39 mouse cellular contexts compared by ENCODE assay signal in the genomic region with DNA sequence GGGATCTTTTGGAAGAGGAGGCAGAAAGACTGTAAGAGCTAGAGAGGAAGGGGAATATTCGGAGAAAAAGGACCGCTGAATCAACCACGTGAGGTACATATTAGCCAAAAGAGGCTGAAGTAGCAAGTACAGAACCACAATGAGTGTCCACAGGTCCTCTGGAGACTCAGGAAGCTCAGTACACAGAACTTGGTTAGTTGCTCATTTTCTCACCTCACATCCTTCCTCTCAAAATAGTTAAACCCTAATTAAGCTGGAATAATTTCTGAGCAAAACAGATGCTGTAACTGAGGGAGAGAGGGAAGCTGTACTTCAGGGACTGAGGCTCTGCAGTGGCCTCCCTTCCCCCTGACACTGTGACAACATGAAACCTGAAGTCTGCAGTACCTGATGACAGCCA. TPM values are rescaled to one million over a fixed set of nuclear protein-coding genes. Genes with fewer than 3 reads are reported as not detected.
"Had no signal": no experiment of that assay in that cellular context is flagged by ENCODE, and none has a peak within 500 bp of the region (broad histone marks: within the 10 kb centered on the region; RNA-seq: fewer than 3 reads in every experiment).

A gene (plus strand): TSS at position 301 of the 400 bp plus-strand sequence.

- DNase-seq: left cerebral cortex, postnatal 4 days; liver; liver, embryonic 13.5 days; liver, postnatal 0 days; lung, adult 18-20 months; lung, adult 2 months; lung, embryonic 14.5 days; lung, postnatal 10 days; lung, postnatal 14 days; lung, postnatal 36 days; lung, postnatal 4 days; midbrain, embryonic 14.5 days had no signal

- H3K27me3 ChIP-seq: limb, embryonic 12.5 days; limb, embryonic 13.5 days; limb, embryonic 15.5 days; liver, embryonic 12.5 days; liver, embryonic 13.5 days; liver, embryonic 15.5 days; lung, embryonic 15.5 days; megakaryocyte, embryonic 14.5 days; midbrain, embryonic 12.5 days; midbrain, embryonic 13.5 days; midbrain, embryonic 15.5 days; neural tube, embryonic 12.5 days had no signal

- ATAC-seq: liver, embryonic 12.5 days; liver, postnatal 0 days; lung, postnatal 0 days; midbrain, embryonic 13.5 days; midbrain, embryonic 15.5 days; midbrain, embryonic 16.5 days had no signal

- H3K36me3 ChIP-seq: limb, embryonic 10.5 days; limb, embryonic 12.5 days; limb, embryonic 13.5 days; limb, embryonic 15.5 days; liver, embryonic 12.5 days; liver, embryonic 13.5 days; liver, embryonic 15.5 days; lung, embryonic 15.5 days; midbrain, embryonic 10.5 days; midbrain, embryonic 12.5 days; midbrain, embryonic 13.5 days; midbrain, embryonic 15.5 days; neural tube, embryonic 12.5 days had no signal

- H3K4me3 ChIP-seq: limb, embryonic 10.5 days; limb, embryonic 12.5 days; limb, embryonic 13.5 days; limb, embryonic 15.5 days; liver, embryonic 12.5 days; liver, embryonic 13.5 days; liver, embryonic 15.5 days; lung, embryonic 15.5 days; megakaryocyte, embryonic 14.5 days; midbrain, embryonic 10.5 days; midbrain, embryonic 12.5 days; midbrain, embryonic 13.5 days; midbrain, embryonic 15.5 days; myocyte; neural tube, embryonic 12.5 days had no signal

- H3K4me2 ChIP-seq: limb, embryonic 12.5 days; limb, embryonic 13.5 days; limb, embryonic 15.5 days; liver, embryonic 11.5 days; liver, embryonic 12.5 days; liver, embryonic 13.5 days; liver, embryonic 15.5 days; lung, embryonic 14.5 days; lung, embryonic 15.5 days; midbrain, embryonic 11.5 days; midbrain, embryonic 12.5 days; midbrain, embryonic 13.5 days; midbrain, embryonic 15.5 days; neural tube, embryonic 12.5 days had no signal

- H3K4me1 ChIP-seq: limb, embryonic 10.5 days; limb, embryonic 12.5 days; limb, embryonic 13.5 days; limb, embryonic 15.5 days; liver, embryonic 12.5 days; liver, embryonic 13.5 days; liver, embryonic 15.5 days; lung, embryonic 15.5 days; megakaryocyte, embryonic 14.5 days; midbrain, embryonic 10.5 days; midbrain, embryonic 12.5 days; midbrain, embryonic 13.5 days; midbrain, embryonic 15.5 days; neural tube, embryonic 12.5 days had no signal

- H3K9ac ChIP-seq: limb, embryonic 12.5 days; limb, embryonic 13.5 days; limb, embryonic 15.5 days; liver, embryonic 12.5 days; liver, embryonic 13.5 days; liver, embryonic 14.5 days; liver, embryonic 15.5 days; liver, postnatal 0 days; lung, embryonic 14.5 days; lung, embryonic 15.5 days; midbrain, embryonic 12.5 days; midbrain, embryonic 13.5 days; midbrain, embryonic 15.5 days; neural tube, embryonic 12.5 days had no signal

- H3K9me3 ChIP-seq: limb, embryonic 10.5 days; limb, embryonic 12.5 days; limb, embryonic 13.5 days; limb, embryonic 15.5 days; liver, embryonic 12.5 days; liver, embryonic 13.5 days; liver, embryonic 15.5 days; lung, embryonic 15.5 days; midbrain, embryonic 10.5 days; midbrain, embryonic 12.5 days; midbrain, embryonic 13.5 days; midbrain, embryonic 15.5 days; neural tube, embryonic 12.5 days had no signal

- H3K27ac ChIP-seq: limb, embryonic 10.5 days; limb, embryonic 12.5 days; limb, embryonic 13.5 days; limb, embryonic 15.5 days; liver, embryonic 12.5 days; liver, embryonic 13.5 days; liver, embryonic 14.5 days; liver, embryonic 15.5 days; lung, embryonic 15.5 days; macrophage; midbrain, embryonic 10.5 days; midbrain, embryonic 12.5 days; midbrain, embryonic 13.5 days; midbrain, embryonic 15.5 days; neural tube, embryonic 12.5 days had no signal

RNA-seq across cellular contexts. Expression of the gene that starts here (rescaled TPM):
- polyA plus RNA-seq: limb, embryonic 10.5 days; limb, embryonic 11.5 days; limb, embryonic 12.5 days; limb, embryonic 13.5 days; limb, embryonic 14.5 days; limb, embryonic 15.5 days; liver, adult 2 months; liver, embryonic 11.5 days; liver, embryonic 12.5 days; liver, embryonic 13.5 days; liver, embryonic 14.5 days; liver, embryonic 15.5 days; liver, embryonic 16.5 days; liver, postnatal 0 days; lung, adult 2 months; lung, embryonic 14.5 days; lung, embryonic 15.5 days; lung, embryonic 16.5 days; lung, postnatal 0 days; macrophage; midbrain, embryonic 10.5 days; midbrain, embryonic 11.5 days; midbrain, embryonic 12.5 days; midbrain, embryonic 13.5 days; midbrain, embryonic 14.5 days; midbrain, embryonic 15.5 days; midbrain, embryonic 16.5 days; midbrain, postnatal 0 days; myocyte; neural tube, embryonic 11.5 days; neural tube, embryonic 12.5 days had no signal
